Mouse (Mus musculus) adrenal gland, adult (tissue): ENCODE data around the gene Rhag.

ENCODE experiments used
- DNase-seq, 2 experiments: peaks; one replicate each; pipeline ENCODE4 v3.0.0; 2022 to 2023; ENCODE audit warnings: low spot score in 1 of 2; ENCODE audit not compliant: inconsistent age in 2 of 2

The Rhag gene

GRCm38 (mm10) chr17:40810934-40811333, at the start of gene Rhag:
TSS of gene Rhag (plus strand) at chr17:40811126.
- no peak for DNase-seq

- no peak for DNase-seq
Measured at GRCm38 (mm10) chr17:40763662-40764061, 47.3 kb upstream of the Rhag start.

GRCm38 (mm10) chr17:40767120-40767519, 43.8 kb upstream of the Rhag start:
- no peak for DNase-seq

GRCm38 (mm10) chr17:40789877-40790276, 21.0 kb upstream of the Rhag start:
- no peak for DNase-seq

GRCm38 (mm10) chr17:40793921-40794854, 16.7 kb upstream of the Rhag start:
- DNase-seq, result peak in 1 of 2 experiments; percentile 33

GRCm38 (mm10) chr17:40802707-40803340, 8.1 kb upstream of the Rhag start:
- DNase-seq, result no peak

- DNase-seq, result peak in 1 of 2 experiments; percentile 22
Measured at GRCm38 (mm10) chr17:40806550-40806949, 4.4 kb upstream of the Rhag start.

GRCm38 (mm10) chr17:40806953-40807572, 3.9 kb upstream of the Rhag start, which contains the start of gene Crisp2:
TSS of gene Crisp2 (minus strand) at chr17:40807003.
- no peak for DNase-seq

GRCm38 (mm10) chr17:40808071-40808470, 2.9 kb upstream of the Rhag start:
- DNase-seq, result no peak

GRCm38 (mm10) chr17:40811560-40811959, 634 bp downstream of the Rhag start:
- no peak for DNase-seq

GRCm38 (mm10) chr17:40812259-40812658, 1.3 kb downstream of the Rhag start:
- DNase-seq, result no peak

- DNase-seq, result no peak
Measured at GRCm38 (mm10) chr17:40817340-40817943, 6.5 kb downstream of the Rhag start.

- peak in 1 of 2 experiments; percentile 29 for DNase-seq
Measured at GRCm38 (mm10) chr17:40821477-40821876, 10.6 kb downstream of the Rhag start.

GRCm38 (mm10) chr17:40823817-40824216, 12.9 kb downstream of the Rhag start:
- DNase-seq, result peak in 1 of 2 experiments; percentile 43

- peak; percentile 9 to 76 for DNase-seq
Measured at GRCm38 (mm10) chr17:40824549-40824948, 13.6 kb downstream of the Rhag start.

- DNase-seq, result no peak
Measured at GRCm38 (mm10) chr17:40831870-40832269, 20.9 kb downstream of the Rhag start.

- peak; percentile 3 to 43 for DNase-seq
Measured at GRCm38 (mm10) chr17:40837308-40837707, 26.4 kb downstream of the Rhag start.

GRCm38 (mm10) chr17:40855065-40855464, 44.1 kb downstream of the Rhag start:
- DNase-seq, result no peak

- no peak for DNase-seq
Measured at GRCm38 (mm10) chr17:40868952-40869747, 58.2 kb downstream of the Rhag start.

- no peak for DNase-seq
Measured at GRCm38 (mm10) chr17:40872626-40873025, 61.7 kb downstream of the Rhag start.
